Mouse (Mus musculus) spleen, postnatal 10 days (tissue): ENCODE results near the gene Hmces.

Source experiments
- DNase-seq, 2 experiments: peaks; one replicate each; pipeline ENCODE4 v3.0.0; 2021 to 2022; ENCODE audit warnings: low spot score in 2 of 2

Hmces gene

DNA sequence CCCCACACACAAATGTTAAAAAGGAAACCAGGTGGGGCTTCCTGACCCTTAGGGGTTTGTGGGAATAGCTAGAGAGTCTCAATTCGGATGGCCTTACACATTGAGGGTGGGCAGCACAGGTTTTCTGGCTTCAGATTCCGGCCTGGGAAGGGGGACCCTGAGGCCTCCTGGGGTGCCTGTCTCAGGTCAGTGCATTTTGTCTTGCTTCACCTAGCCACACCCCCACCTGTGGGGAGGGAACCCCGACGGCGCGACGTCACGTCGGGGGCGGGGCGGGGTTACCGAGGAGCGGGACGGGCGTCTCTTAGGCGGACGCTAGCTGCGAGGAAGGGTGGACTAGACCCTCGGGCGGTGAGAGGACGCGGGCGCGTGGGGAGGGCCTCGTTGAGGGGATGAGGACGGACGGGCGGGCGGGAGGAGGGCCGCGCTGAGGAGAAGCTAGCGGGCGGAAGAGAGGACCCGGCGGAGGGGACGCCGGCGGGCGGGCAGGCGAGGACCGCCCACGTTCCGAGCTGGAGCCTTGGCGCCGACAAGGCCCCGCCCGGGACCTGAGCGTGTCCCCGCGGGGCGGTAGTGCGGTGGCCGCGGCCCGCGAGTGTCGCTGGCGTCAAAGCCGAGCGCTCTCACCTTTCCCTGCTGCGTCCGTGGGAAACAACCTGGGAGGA is at the start of gene Hmces:
Gene Hmces (plus strand): TSS at position 275 of the 665 bp plus-strand sequence.
- DNase-seq: peak; percentile 72 to 83

- no peak for DNase-seq
These were observed 47.5 kb upstream of the Hmces start for GRCm38 (mm10) chr6:87866211-87866610.

GRCm38 (mm10) chr6:87867256-87867655 is 46.5 kb upstream of the Hmces start:
- no peak for DNase-seq

DNA sequence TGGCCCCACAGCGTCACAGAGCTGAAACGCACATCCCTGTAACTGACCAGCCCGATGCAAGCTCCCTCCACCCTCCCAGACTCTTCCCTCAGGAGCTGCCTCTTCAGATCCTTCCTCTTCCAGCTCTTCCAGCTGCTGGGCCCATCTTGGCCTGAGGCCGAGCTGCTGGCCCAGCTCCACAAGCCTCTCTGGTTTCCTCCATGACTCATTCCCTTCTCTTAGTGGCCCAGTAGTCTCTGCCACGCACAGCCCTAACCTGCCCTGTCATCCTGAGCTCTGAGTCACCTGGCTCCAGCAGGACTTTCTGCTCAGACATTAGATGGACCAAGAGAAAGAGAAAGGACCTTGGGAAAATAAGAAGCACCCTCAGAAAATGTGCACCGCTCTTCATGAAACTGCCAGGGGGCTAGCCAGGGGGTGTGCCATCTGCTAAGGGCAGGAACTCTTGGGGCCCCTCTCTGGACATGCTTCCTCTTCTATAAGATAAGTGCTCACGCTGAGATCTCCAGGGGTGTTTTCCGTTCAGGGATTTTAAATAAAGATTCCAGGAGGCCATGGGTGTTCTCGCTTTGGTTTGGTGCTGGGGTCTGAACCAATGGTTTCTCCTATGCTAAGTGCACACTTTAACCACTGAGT is 44.7 kb upstream of the Hmces start:
- peak in 1 of 2 experiments; percentile 34 for DNase-seq

DNA sequence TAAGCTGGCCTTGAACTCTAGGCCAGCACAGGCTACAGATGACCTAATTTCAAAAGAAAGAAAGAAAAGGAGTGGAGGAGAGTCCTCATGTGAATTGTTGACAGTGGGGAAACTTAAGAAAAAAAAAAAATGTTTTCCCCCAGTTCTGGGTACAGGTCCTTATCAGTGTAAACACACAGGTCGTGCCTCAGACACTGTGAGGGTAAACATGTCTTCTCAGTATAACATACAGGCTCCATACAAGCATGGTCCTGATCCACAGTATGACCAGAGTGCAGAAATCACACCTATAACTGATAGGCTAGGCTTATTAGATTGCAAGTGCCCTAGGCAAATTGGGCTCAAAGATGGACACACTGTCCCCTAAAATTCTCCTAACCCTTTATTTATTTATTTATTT is 43.3 kb upstream of the Hmces start:
- DNase-seq: no peak

DNA sequence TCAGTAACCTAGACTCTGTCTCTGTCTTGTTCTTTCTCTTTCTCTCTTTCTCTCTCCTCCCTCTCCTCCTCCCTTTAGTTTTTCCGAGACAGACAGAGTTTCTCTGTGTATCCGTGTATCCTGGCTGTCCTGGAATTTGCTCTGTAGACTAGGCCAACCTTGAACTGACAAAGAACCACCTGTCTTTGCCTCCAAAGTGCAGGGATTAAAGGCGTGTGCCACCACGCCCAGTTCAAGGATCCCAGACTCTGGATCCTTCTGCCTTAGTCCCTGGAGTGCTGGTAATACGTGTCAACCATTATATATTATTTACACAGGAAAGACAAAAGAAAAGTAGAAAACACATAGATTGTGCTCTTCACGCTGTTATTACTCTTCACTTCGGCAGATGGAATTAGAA is 42.5 kb upstream of the Hmces start:
- DNase-seq: no peak

GRCm38 (mm10) chr6:87873104-87873503 is 40.6 kb upstream of the Hmces start:
- no peak for DNase-seq

DNA sequence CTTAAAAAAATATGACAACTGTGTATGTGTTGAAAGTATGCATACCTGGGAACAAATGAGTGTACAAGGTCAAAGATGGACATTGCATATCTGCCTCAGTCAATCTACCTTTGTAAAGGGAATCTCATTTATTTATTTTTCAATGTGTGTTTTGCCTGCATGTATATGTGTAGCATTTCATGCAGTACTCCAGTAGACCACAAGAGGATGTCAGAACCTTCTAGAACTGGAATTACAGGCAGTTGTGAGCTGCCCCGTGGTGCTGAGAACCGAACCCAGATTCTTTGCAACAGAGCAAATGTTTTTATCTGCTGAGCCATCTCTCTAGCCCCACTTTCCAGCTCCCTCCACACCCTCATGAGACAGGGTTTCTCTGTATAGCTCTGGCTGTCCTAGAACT is 39.8 kb upstream of the Hmces start:
- DNase-seq: no peak

- no peak for DNase-seq
These were observed 38.7 kb upstream of the Hmces start for GRCm38 (mm10) chr6:87875083-87875482.

- no peak for DNase-seq
These were observed 38.2 kb upstream of the Hmces start for GRCm38 (mm10) chr6:87875562-87875961.

GRCm38 (mm10) chr6:87876068-87876643 is 37.6 kb upstream of the Hmces start:
- DNase-seq: peak in 1 of 2 experiments; percentile 37

DNA sequence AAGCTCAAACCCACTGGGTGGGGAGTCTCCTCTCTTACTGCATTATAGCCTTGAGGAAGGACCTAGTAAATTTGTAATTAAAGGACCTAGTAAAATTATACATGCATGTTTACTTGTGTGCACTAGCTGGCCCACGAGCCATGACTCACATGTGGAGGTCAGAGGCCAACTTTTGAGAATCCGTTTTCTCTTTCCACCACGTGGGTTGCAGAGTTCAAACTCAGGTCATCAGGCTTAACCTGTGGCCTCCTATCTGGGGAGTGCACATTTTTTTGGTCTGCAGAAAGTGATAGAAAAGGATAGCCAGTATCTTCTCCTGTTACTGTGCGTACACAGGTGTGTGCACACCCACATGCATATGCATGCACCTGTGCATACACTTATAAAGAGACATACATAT is 34.7 kb upstream of the Hmces start:
- DNase-seq: no peak

GRCm38 (mm10) chr6:87879628-87880027 is 34.1 kb upstream of the Hmces start:
- DNase-seq: no peak

DNA sequence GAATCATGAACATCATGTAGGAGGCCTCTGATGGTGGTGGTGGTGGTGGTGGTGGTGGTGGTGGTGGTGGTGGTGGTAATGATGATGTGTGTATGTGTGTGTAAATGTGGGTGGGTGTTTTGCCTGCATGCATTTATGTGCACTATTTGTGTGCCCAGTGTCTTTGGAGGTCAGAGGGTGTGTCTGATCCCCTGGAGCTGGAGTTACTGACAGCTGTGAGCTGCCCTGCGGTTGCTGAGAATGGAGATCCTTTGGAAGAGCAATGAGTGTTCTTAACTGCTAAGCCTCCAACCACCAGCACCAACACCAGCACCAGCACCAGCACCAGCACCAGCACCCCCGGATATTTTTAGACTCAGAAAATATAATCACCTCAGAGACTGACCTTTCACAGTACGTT is 31.5 kb upstream of the Hmces start:
- DNase-seq: no peak

DNA sequence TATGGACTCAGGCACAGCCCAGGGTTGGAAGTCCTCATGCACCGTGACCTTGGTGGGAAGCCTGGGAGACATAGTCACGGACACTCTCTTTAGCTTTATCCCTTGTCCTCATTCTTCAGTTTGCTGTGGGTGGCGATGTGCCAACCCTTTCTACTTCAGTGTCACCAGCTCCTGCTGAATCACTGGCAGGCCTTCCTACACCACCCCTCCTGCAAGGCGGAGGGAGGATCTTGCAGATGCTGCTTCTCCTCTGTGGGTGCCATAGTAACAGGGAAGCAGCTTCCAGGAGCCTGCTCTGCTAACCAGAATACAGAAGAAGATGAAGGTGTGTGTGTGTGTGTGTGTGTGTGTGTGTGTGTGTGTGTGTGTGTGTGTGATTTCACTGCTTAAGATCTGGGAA is 30.9 kb upstream of the Hmces start:
- peak in 1 of 2 experiments; percentile 30 for DNase-seq

GRCm38 (mm10) chr6:87886721-87887120 is 27.0 kb upstream of the Hmces start:
- no peak for DNase-seq

GRCm38 (mm10) chr6:87887594-87888233 is 26.0 kb upstream of the Hmces start, which contains the start of gene Copg1:
Gene Copg1 (plus strand): TSS chr6:87887814.
- DNase-seq: peak; percentile 100

- no peak for DNase-seq
These were observed 19.8 kb upstream of the Hmces start for GRCm38 (mm10) chr6:87893931-87894330.

DNA sequence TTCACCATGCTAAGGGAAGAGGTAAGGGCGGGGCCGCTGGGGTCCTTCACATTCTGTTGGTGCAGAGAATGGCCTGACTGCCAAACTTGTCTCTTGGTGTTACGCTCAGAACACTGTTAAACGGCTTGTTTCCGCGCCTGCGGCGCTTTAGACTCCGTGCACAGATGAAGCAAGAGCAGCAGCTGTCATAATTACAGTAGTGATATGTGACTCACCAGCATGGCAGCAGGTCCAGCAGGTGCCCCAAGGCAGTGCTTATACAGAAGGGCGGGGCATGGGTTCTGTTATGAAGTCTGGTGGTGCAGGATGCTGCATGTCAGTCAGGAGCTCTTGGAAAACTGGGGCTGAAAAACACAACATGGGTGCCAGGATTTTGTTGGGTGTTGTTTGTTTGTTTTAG is 15.7 kb upstream of the Hmces start:
- no peak for DNase-seq

DNA sequence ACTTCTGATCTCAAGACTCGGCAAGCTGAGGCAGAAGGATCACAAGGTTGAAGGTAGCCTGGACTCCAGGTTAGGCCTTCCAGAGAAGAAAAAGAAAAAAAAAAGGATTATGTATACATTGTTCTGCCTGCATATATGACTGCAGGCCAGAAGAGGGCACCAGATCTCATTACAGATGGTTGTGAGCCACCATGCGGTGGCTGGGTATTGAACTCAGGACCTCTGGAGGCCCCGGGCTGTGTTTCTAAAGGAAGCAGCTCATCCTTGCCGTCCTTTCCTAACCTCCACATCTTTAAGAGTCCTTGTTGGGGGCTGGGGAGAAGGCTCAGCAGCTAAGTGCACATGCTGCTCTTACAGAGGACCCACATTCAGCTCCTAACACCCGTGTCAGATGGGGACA is 7.1 kb upstream of the Hmces start:
- DNase-seq: no peak

DNA sequence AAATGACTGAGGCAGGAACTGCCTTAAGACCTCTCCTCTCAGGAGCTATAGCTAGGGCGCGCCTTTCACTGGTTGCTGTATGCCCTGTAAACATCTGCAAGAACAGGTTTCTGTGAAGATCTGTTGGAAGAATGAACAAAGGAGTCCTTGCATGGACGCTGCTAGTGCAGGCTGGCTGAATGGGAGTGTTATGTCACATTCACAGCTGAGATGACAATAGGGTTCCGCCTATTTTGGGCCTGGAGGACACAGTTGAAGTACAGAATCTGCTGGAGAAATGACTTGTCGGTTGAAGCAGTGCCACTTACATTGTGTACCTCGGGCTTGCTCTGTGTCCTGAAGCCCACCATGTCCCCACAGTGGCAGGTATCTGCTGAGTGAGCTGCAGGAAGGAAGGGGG is 4.6 kb upstream of the Hmces start:
- no peak for DNase-seq

GRCm38 (mm10) chr6:87911559-87911958 is 2.2 kb upstream of the Hmces start:
- no peak for DNase-seq
